ENCODE assay signal across 23 mouse cellular contexts in genomic region chr10:8811261-8812039, GRCm38 (mm10).
DNase-seq lines count a peak whose midpoint lies in the region; ATAC-seq and TF ChIP-seq lines count a peak whose summit lies in the region.
"Had no signal": no experiment of that assay in that cellular context is flagged by ENCODE, and none has a peak within 500 bp of the region (broad histone marks: within the 10 kb centered on the region; RNA-seq: fewer than 3 reads in every experiment).

No protein-coding gene starts in this region.

- H3K27me3 ChIP-seq in Patski (no peaks in the 10 kb centered on the region), myocyte (ENCODE audit: control insufficient read depth, insufficient read depth, insufficient read length) (no peaks in the 10 kb centered on the region)
- no peaks in the 10 kb centered on the region for H3K27me3 ChIP-seq in kidney, embryonic 16.5 days (ENCODE audit: insufficient read depth, low read length)
- H3K27me3 ChIP-seq: CH12.LX; embryonic facial prominence, embryonic 15.5 days; liver, embryonic 12.5 days; lung, embryonic 15.5 days; neural tube, embryonic 12.5 days had no signal

- DNase-seq in heart, adult 11 months, result peak; percentile 72
- no peak for DNase-seq in heart, postnatal 36 days
- peak; percentile 95 for DNase-seq in Patski (ENCODE audit: low read depth, low spot score)
- DNase-seq in layer of hippocampus, postnatal 25 days (ENCODE audit: extremely low spot score in 1 of 2, low spot score in 1 of 2), result no peak
- DNase-seq: adrenal gland, postnatal 25 days; cerebellum, adult 2 months; cerebellum, postnatal 36 days; heart, adult 2 months; heart, postnatal 4 days; lung, postnatal 4 days; right cerebral cortex, adult 18-20 months; thymus, postnatal 14 days had no signal

- H3K9ac ChIP-seq in kidney, embryonic 16.5 days (replicated peaks; ENCODE audit: low read length), result no peak overlapping the region
- H3K9ac ChIP-seq: embryonic facial prominence, embryonic 15.5 days; liver, embryonic 12.5 days; lung, embryonic 15.5 days; neural tube, embryonic 12.5 days had no signal

- no peak for TF ChIP-seq POLR2A in myocyte (IDR thresholded peaks at IDR 0.05; ENCODE audit: insufficient read length, low read depth)

- no peaks in the 10 kb centered on the region for H3K79me2 ChIP-seq in myocyte (ENCODE audit: control insufficient read depth, insufficient read depth)

- in situ Hi-C loops in Patski (cut with MboI; ENCODE audit: low pct_unique_long_range_greater_than_20kb), result loop anchor here (5.0 kb wide), 1 partner anchor 49 kb away; no protein-coding TSS in a partner anchor

- TF ChIP-seq CTCF in Patski (IDR thresholded peaks at IDR 0.05), result no peak

- CTCF ChIA-PET in Patski (lab: Charles Lee), result interaction anchor here (1.2 kb wide), 1 partner anchor 26 kb away, joined by 3 read pairs; no protein-coding TSS in a partner anchor

- WGBS in kidney, embryonic 16.5 days, result 71% methylated on average over 4 of the region's 4 CpGs

- peak; percentile 84 for ATAC-seq in Patski
- ATAC-seq in kidney, embryonic 16.5 days (ENCODE audit: low FRiP score, low TSS enrichment), result peak; percentile 47
- no peak for ATAC-seq in megakaryocyte progenitor cell, adult 5-6 weeks (replicated peaks; ENCODE audit: poor library complexity)
- ATAC-seq: hindbrain, embryonic 16.5 days; intestine, embryonic 16.5 days; liver, embryonic 12.5 days had no signal

- no peak overlapping the region for H3ac ChIP-seq in myocyte (ENCODE audit: control insufficient read depth, insufficient read length)

- H3K27ac ChIP-seq in kidney, embryonic 16.5 days (ENCODE audit: low read length), result peak overlapping the region; percentile 80
- H3K27ac ChIP-seq: embryonic facial prominence, embryonic 15.5 days; heart, adult 2 months; liver, embryonic 12.5 days; lung, embryonic 15.5 days; neural tube, embryonic 12.5 days had no signal

- no peaks in the 10 kb centered on the region for H3K9me3 ChIP-seq in kidney, embryonic 16.5 days (ENCODE audit: low read length)
- H3K9me3 ChIP-seq: embryonic facial prominence, embryonic 15.5 days; liver, embryonic 12.5 days; lung, embryonic 15.5 days; neural tube, embryonic 12.5 days had no signal

- H3K36me3 ChIP-seq in kidney, embryonic 16.5 days (ENCODE audit: insufficient read depth, low read length), result 0 out of 2 replicates have a peak, but pooled peaks cover 5% of the 10 kb centered on the region
- H3K36me3 ChIP-seq in myocyte (ENCODE audit: control insufficient read depth, insufficient read depth), result no peaks in the 10 kb centered on the region
- H3K36me3 ChIP-seq: embryonic facial prominence, embryonic 15.5 days; liver, embryonic 12.5 days; lung, embryonic 15.5 days; neural tube, embryonic 12.5 days had no signal

- intact Hi-C loops in heart, postnatal 36 days (cut with DNase I), result no loop called here

- no peak overlapping the region for H3K4me3 ChIP-seq in kidney, embryonic 16.5 days (ENCODE audit: low read length)
- H3K4me3 ChIP-seq in myocyte, result no peak overlapping the region
- H3K4me3 ChIP-seq: embryonic facial prominence, embryonic 15.5 days; heart, adult 2 months; liver, embryonic 12.5 days; lung, embryonic 15.5 days; neural tube, embryonic 12.5 days had no signal

- no peak overlapping the region for H3K4me2 ChIP-seq in kidney, embryonic 16.5 days (replicated peaks; ENCODE audit: low read depth, low read length)
- H3K4me2 ChIP-seq in myocyte (ENCODE audit: low read depth), result peak overlapping the region; percentile 50
- H3K4me2 ChIP-seq: embryonic facial prominence, embryonic 15.5 days; liver, embryonic 12.5 days; lung, embryonic 15.5 days; midbrain, embryonic 11.5 days; neural tube, embryonic 12.5 days had no signal

- POLR2A ChIA-PET in Patski (lab: Charles Lee), result no interaction called here

- peaks cover 8% of the 10 kb centered on the region; the same call in 1 of the 2 replicates for H3K4me1 ChIP-seq in kidney, embryonic 16.5 days (ENCODE audit: insufficient read depth, low read length)
- H3K4me1 ChIP-seq: liver, embryonic 12.5 days; neural tube, embryonic 12.5 days had no signal

TF ChIP-seq in myocyte, 11 proteins besides CTCF, POLR2A, EP300 and RAD21:
- TF ChIP-seq TCF3 (IDR thresholded peaks at IDR 0.05; ENCODE audit: insufficient read length, low read depth) (no peak), MAX (IDR thresholded peaks at IDR 0.05; ENCODE audit: low read depth) (no peak), CEBPB (IDR thresholded peaks at IDR 0.05; ENCODE audit: insufficient read depth, poor library complexity, severe bottlenecking) (no peak), MYOG (IDR thresholded peaks at IDR 0.05; ENCODE audit: control insufficient read depth in 1 of 3, insufficient read depth in 1 of 3, insufficient read length in 2 of 3, low read depth in 2 of 3) (no peak), E2F4 (IDR thresholded peaks at IDR 0.05; ENCODE audit: insufficient read depth) (no peak), MYOD1 (IDR thresholded peaks at IDR 0.05; ENCODE audit: control insufficient read depth in 1 of 3, insufficient read length in 2 of 3, low read depth in 2 of 3) (no peak), REST (IDR thresholded peaks at IDR 0.05; ENCODE audit: insufficient read depth, insufficient read length) (no peak), POLR2AphosphoS2 (IDR thresholded peaks at IDR 0.05; ENCODE audit: insufficient read length, low read depth) (no peak), SRF (IDR thresholded peaks at IDR 0.05; ENCODE audit: control insufficient read depth, insufficient read length, low read depth) (no peak), TCF12 (IDR thresholded peaks at IDR 0.05; ENCODE audit: insufficient read depth, poor library complexity, severe bottlenecking) (no peak), USF1 (IDR thresholded peaks at IDR 0.05; ENCODE audit: low read depth) (no peak)

Comparison
In these comparisons a context has a peak if more than half of its experiments do, and no peak if none do; other contexts are left out.
1. DNase-seq: peak in heart, adult 11 months (single experiment) and Patski (single experiment); none in heart, postnatal 36 days (0 of 2) and layer of hippocampus, postnatal 25 days (0 of 2).